Mouse (Mus musculus): ENCODE data around the gene Tle3. TPM values are rescaled to one million over a fixed set of nuclear protein-coding genes. Genes with fewer than 3 reads are reported as not detected.

Tle3 gene
- polyA plus RNA-seq, 1 experiment from 2014 or later = 36.7 TPM

DNA sequence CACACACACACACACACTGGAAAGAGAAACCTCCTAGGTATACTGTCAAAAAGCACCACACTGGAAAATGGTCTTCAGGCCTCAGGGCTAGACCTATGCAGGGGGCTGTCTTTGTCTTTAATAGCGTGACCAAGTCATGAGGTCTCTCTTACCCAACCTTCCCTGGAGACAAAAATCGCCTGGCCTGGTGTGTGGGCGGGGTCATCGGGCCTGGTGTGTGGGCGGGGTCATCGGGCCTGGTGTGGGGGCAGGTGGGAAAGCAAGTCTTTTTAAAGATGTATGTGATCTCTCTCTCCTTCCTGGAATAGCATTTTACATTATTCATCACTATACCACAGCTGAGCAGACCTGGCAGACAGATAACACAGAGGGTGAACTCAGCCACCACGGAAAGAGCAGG lies 25.2 kb upstream of the Tle3 start:
- Histone ChIP-seq H3K4me3 (ENCODE audit: low read depth, low read length) (no peak overlapping the region), H3K9ac (ENCODE audit: low read depth, low read length) (no peak overlapping the region), H3K27ac (ENCODE audit: low read depth, low read length) (no peak overlapping the region), H3K4me1 (replicated peaks; ENCODE audit: control insufficient read depth, insufficient read depth, low read length) (peaks cover 8% of the 10 kb centered on the region), H3K4me2 (replicated peaks; ENCODE audit: low read depth, low read length) (no peak overlapping the region), H3K27me3 (ENCODE audit: control insufficient read depth, insufficient read depth, low read length) (peaks cover 5% of the 10 kb centered on the region; the same call in 1 of the 2 replicates), H3K36me3 (ENCODE audit: control insufficient read depth, insufficient read depth, low read length) (no peaks in the 10 kb centered on the region), H3K9me3 (ENCODE audit: control insufficient read depth, low read length) (no peaks in the 10 kb centered on the region)
- DNase-seq (ENCODE audit: low spot score) (peak; percentile 35), ATAC-seq (ENCODE audit: low FRiP score) (no peak)
- 17% methylated on average over 7 of the region's 7 CpGs for WGBS

DNA sequence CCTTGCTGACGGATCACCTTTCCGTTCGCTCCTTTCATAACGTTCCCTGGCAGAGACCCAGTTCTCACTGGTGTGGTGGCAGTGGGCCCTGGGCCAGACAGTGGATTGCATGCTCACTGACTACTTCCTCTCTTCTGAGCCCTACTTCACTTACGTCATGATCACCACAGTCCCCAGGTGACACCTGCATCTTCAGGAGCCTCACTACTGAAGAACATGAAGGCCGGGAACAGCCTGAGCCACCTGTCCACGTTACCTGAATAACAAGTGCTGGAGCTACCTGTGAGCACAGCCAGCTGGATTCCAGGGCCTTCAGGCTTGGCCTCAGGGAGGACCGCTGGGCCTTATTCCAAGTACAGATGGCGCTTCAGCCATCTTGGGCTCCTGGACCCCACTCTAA lies 24.1 kb upstream of the Tle3 start:
- no peak for DNase-seq (ENCODE audit: low spot score)
- no peaks in the 10 kb centered on the region for H3K36me3 ChIP-seq (ENCODE audit: control insufficient read depth, insufficient read depth, low read length)
- ATAC-seq (ENCODE audit: low FRiP score) = no peak
- peaks cover 5% of the 10 kb centered on the region; the same call in 1 of the 2 replicates for H3K27me3 ChIP-seq (ENCODE audit: control insufficient read depth, insufficient read depth, low read length)
- H3K27ac ChIP-seq (ENCODE audit: low read depth, low read length) = no peak overlapping the region
- H3K4me3 ChIP-seq (ENCODE audit: low read depth, low read length) = no peak overlapping the region
- no peaks in the 10 kb centered on the region for H3K9me3 ChIP-seq (ENCODE audit: control insufficient read depth, low read length)
- no peak overlapping the region for H3K9ac ChIP-seq (ENCODE audit: low read depth, low read length)
- no peak overlapping the region for H3K4me2 ChIP-seq (replicated peaks; ENCODE audit: low read depth, low read length)
- H3K4me1 ChIP-seq (replicated peaks; ENCODE audit: control insufficient read depth, insufficient read depth, low read length) = peaks cover 8% of the 10 kb centered on the region
- 92% methylated on average over 9 of the region's 9 CpGs for WGBS

DNA sequence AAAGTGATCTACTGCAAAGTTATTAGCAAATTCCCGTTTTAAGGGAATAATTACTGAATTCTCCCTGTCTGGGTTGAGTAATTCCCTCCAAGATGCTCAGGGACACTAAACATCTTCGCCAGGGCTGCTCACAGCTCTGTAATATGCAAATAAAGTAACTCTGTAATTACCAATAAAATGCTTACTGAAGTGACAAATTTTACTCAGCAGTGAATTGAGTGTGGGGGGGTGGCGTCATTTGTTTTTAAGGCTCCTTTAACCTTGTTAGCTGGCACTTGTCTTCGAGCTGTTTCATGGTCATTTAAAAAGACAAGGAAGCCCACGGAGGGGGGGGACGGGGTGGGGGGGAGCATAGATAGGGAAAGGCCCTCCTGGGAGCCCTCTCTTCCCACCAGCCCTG lies 23.6 kb upstream of the Tle3 start:
- Histone ChIP-seq H3K27ac (ENCODE audit: low read depth, low read length) (no peak overlapping the region), H3K4me1 (replicated peaks; ENCODE audit: control insufficient read depth, insufficient read depth, low read length) (peaks cover 8% of the 10 kb centered on the region), H3K27me3 (ENCODE audit: control insufficient read depth, insufficient read depth, low read length) (peaks cover 5% of the 10 kb centered on the region; the same call in 1 of the 2 replicates), H3K4me3 (ENCODE audit: low read depth, low read length) (no peak overlapping the region), H3K9me3 (ENCODE audit: control insufficient read depth, low read length) (no peaks in the 10 kb centered on the region), H3K4me2 (replicated peaks; ENCODE audit: low read depth, low read length) (no peak overlapping the region), H3K9ac (ENCODE audit: low read depth, low read length) (no peak overlapping the region), H3K36me3 (ENCODE audit: control insufficient read depth, insufficient read depth, low read length) (no peaks in the 10 kb centered on the region)
- ATAC-seq (ENCODE audit: low FRiP score) (no peak), DNase-seq (ENCODE audit: low spot score) (no peak)
- 54% methylated on average over 6 of the region's 6 CpGs for WGBS

DNA sequence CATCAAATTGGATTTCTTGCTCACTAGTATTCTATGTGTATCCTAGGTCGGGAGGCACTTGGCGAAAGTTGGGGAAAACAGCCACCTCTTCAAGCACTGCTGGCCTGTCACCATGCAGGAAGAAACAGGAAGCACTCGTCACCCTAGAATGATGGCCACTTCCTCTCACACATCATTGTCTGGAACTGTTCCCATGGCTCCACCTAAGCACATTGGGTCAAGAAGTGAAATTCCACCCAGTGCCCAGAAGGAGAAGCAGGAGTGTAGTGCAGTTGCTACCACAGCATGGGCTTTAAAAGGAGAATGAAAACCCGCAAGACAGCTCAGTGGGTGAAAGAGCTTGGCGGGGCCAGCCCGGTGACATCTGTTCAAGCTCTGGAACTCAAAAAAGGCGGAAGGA lies 22.5 kb upstream of the Tle3 start:
- no peak for DNase-seq (ENCODE audit: low spot score)
- 85% methylated on average over 7 of the region's 7 CpGs for WGBS
- H3K4me1 ChIP-seq (replicated peaks; ENCODE audit: control insufficient read depth, insufficient read depth, low read length) = peaks cover 8% of the 10 kb centered on the region
- H3K4me3 ChIP-seq (ENCODE audit: low read depth, low read length) = no peak overlapping the region
- no peaks in the 10 kb centered on the region for H3K9me3 ChIP-seq (ENCODE audit: control insufficient read depth, low read length)
- H3K27ac ChIP-seq (ENCODE audit: low read depth, low read length) = no peak overlapping the region
- ATAC-seq (ENCODE audit: low FRiP score) = no peak
- peaks cover 5% of the 10 kb centered on the region; the same call in 1 of the 2 replicates for H3K27me3 ChIP-seq (ENCODE audit: control insufficient read depth, insufficient read depth, low read length)
- no peak overlapping the region for H3K4me2 ChIP-seq (replicated peaks; ENCODE audit: low read depth, low read length)
- H3K36me3 ChIP-seq (ENCODE audit: control insufficient read depth, insufficient read depth, low read length) = no peaks in the 10 kb centered on the region
- H3K9ac ChIP-seq (ENCODE audit: low read depth, low read length) = no peak overlapping the region

DNA sequence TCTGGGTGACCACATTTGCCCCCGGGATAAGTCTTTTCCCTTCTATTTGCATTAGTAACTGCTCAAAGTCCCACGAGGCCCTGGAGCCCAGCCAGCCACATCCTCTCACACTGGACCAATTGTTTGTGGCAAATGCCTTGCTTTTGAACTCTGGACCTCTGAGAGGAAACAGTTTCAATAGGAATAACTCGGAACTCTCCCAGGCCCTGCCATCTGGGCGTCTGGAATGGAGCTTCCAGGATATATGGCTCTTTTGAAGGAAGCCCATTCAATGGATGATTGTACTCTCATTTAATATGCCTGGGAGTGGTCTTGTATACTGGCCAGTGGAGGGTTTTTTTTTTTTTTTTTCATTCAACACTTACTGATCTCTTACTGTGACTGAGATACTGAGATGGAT lies 21.0 kb upstream of the Tle3 start:
- Histone ChIP-seq H3K4me3 (ENCODE audit: low read depth, low read length) (no peak overlapping the region), H3K27ac (ENCODE audit: low read depth, low read length) (no peak overlapping the region), H3K4me2 (replicated peaks; ENCODE audit: low read depth, low read length) (no peak overlapping the region), H3K9ac (ENCODE audit: low read depth, low read length) (no peak overlapping the region), H3K4me1 (replicated peaks; ENCODE audit: control insufficient read depth, insufficient read depth, low read length) (peaks cover 8% of the 10 kb centered on the region), H3K9me3 (ENCODE audit: control insufficient read depth, low read length) (no peaks in the 10 kb centered on the region), H3K27me3 (ENCODE audit: control insufficient read depth, insufficient read depth, low read length) (0 out of 2 replicates have a peak, but pooled peaks cover 3% of the 10 kb centered on the region), H3K36me3 (ENCODE audit: control insufficient read depth, insufficient read depth, low read length) (no peaks in the 10 kb centered on the region)
- ATAC-seq (ENCODE audit: low FRiP score) (peak; percentile 40; the same call in 1 of the 2 replicates), DNase-seq (ENCODE audit: low spot score) (peak; percentile 49)
- WGBS = 13% methylated on average over 4 of the region's 4 CpGs

DNA sequence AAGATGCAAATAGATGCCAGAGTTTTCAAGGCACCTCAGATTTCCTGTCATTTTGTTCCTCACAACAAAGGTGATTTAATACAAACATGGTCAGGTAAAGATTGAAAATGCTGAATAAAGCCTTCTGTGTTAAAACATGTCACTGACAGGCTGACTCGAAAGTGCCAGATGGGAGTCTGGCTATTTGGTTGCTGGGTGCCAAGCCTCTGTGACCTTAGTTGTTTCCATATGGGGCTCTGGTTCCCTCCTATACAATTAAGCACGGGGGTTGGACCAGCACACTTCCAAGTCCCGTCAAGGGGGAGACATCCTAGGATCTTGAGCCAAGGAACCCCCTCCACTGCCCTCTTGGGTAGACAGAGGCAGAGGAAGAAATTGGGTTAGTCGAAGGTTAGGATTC lies 13.2 kb upstream of the Tle3 start:
- WGBS = 44% methylated on average over 4 of the region's 4 CpGs
- Histone ChIP-seq H3K9me3 (ENCODE audit: control insufficient read depth, low read length) (no peaks in the 10 kb centered on the region), H3K27me3 (ENCODE audit: control insufficient read depth, insufficient read depth, low read length) (no peaks in the 10 kb centered on the region), H3K27ac (ENCODE audit: low read depth, low read length) (no peak overlapping the region), H3K9ac (ENCODE audit: low read depth, low read length) (no peak overlapping the region), H3K4me3 (ENCODE audit: low read depth, low read length) (no peak overlapping the region), H3K4me1 (replicated peaks; ENCODE audit: control insufficient read depth, insufficient read depth, low read length) (peaks cover 19% of the 10 kb centered on the region), H3K36me3 (ENCODE audit: control insufficient read depth, insufficient read depth, low read length) (no peaks in the 10 kb centered on the region), H3K4me2 (replicated peaks; ENCODE audit: low read depth, low read length) (no peak overlapping the region)
- DNase-seq (ENCODE audit: low spot score) = no peak
- no peak for ATAC-seq (ENCODE audit: low FRiP score)

DNA sequence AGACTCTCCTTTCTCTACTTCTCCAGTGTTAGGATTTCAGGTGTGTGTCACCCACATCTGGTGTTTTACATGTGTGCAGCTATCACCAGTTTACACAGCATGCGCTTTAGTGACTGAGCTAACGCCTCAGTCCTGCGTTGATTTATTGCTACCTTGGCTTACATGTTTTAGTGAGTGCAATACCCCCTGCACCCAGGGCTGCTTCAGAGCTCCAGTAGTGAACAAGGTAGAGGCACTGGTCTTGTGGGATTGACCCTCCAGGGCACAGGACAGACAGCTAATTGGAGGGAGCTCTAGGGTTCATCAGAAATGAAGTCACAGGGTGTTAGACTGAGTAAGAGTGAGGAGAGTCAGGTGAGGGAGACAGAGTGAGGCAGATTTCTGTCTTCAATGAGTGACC lies 12.4 kb upstream of the Tle3 start:
- no peak overlapping the region for H3K4me2 ChIP-seq (replicated peaks; ENCODE audit: low read depth, low read length)
- H3K4me3 ChIP-seq (ENCODE audit: low read depth, low read length) = no peak overlapping the region
- H3K9ac ChIP-seq (ENCODE audit: low read depth, low read length) = no peak overlapping the region
- H3K27me3 ChIP-seq (ENCODE audit: control insufficient read depth, insufficient read depth, low read length) = no peaks in the 10 kb centered on the region
- DNase-seq (ENCODE audit: low spot score) (no peak), ATAC-seq (ENCODE audit: low FRiP score) (no peak)
- no peaks in the 10 kb centered on the region for H3K36me3 ChIP-seq (ENCODE audit: control insufficient read depth, insufficient read depth, low read length)
- no peak overlapping the region for H3K27ac ChIP-seq (ENCODE audit: low read depth, low read length)
- H3K9me3 ChIP-seq (ENCODE audit: control insufficient read depth, low read length) = no peaks in the 10 kb centered on the region
- H3K4me1 ChIP-seq (replicated peaks; ENCODE audit: control insufficient read depth, insufficient read depth, low read length) = peaks cover 19% of the 10 kb centered on the region
- WGBS = 83% methylated on average over 3 of the region's 3 CpGs

DNA sequence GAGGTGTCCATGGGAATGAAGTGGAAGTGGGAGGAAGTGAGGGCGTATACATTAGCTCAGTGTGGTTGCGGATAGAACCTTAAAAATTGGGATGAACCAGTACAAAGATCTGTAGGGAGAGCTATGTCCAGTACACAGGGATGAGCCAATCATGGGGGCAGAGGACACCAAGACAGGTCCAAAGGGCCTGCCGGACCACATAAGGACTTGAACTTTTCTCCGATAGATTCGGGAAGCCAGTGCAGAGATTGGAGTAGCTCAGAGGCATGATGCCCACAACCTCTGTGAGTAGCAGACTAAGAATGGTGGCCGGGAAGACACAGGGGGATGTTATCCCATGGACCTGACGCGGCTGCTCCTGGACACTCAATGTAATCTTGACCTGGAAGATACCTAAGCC lies 12.0 kb upstream of the Tle3 start:
- H3K9ac ChIP-seq (ENCODE audit: low read depth, low read length) = no peak overlapping the region

DNA sequence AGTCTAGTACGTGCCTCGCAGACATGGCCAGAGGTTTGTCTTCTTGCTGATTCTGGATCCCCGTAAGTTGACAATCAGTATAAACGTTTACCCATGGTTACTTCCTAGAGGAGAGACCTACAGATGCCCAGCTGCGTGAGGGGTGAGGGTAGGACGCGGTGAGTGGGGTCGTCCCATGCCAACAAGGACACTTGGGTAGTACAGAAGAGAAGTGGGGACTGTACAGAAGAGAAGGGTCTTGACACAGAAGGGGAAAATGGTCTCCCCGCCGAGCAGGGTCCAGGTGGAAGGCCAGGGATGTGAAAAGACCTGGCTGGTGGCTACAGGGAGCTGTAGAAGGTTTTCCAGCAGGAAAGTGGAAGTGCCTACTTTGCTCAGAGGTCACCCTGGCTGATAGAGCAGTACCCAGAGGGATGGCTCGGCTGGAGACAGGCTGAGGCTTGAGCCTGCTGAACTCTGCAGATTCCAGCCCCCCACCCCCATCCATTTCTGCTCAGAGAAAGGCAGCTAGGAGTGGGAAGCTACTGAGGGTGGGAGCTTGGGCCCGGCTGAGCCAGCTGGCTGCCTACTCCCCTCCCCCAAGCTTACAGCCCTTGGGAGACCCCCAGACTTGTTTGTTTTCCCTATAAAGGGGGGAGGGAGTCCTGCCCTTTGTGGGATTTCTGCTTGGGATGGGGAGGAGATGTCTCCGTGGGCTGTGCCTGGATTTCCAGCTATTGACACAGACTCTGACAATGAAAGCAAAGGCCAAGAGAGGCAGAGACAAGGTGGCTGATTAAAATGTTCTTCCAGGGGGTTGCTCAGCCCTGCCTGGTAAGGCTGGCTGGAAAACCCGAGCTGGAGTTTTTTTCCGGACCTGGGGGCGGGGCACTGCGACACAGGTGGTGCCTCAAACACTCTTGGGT lies 11.2 kb upstream of the Tle3 start:
- H3K36me3 ChIP-seq (ENCODE audit: control insufficient read depth, insufficient read depth, low read length) = no peaks in the 10 kb centered on the region
- no peaks in the 10 kb centered on the region for H3K9me3 ChIP-seq (ENCODE audit: control insufficient read depth, low read length)
- H3K27ac ChIP-seq (ENCODE audit: low read depth, low read length) = peak overlapping the region; percentile 72
- H3K4me3 ChIP-seq (ENCODE audit: low read depth, low read length) = no peak overlapping the region
- peak overlapping the region; percentile 18; the same call in 1 of the 2 replicates for H3K4me2 ChIP-seq (replicated peaks; ENCODE audit: low read depth, low read length)
- ATAC-seq (ENCODE audit: low FRiP score) = peak; percentile 95
- DNase-seq (ENCODE audit: low spot score) = peak; percentile 93
- 17% methylated on average over 17 of the region's 17 CpGs for WGBS
- peaks cover 21% of the 10 kb centered on the region for H3K4me1 ChIP-seq (replicated peaks; ENCODE audit: control insufficient read depth, insufficient read depth, low read length)
- H3K9ac ChIP-seq (ENCODE audit: low read depth, low read length) = no peak overlapping the region
- H3K27me3 ChIP-seq (ENCODE audit: control insufficient read depth, insufficient read depth, low read length) = peaks cover 2% of the 10 kb centered on the region

More for the DNA sequence above, 12.0 kb upstream of the Tle3 start:
- Histone ChIP-seq H3K36me3 (ENCODE audit: control insufficient read depth, insufficient read depth, low read length) (no peaks in the 10 kb centered on the region), H3K27me3 (ENCODE audit: control insufficient read depth, insufficient read depth, low read length) (no peaks in the 10 kb centered on the region), H3K27ac (ENCODE audit: low read depth, low read length) (no peak overlapping the region), H3K9me3 (ENCODE audit: control insufficient read depth, low read length) (no peaks in the 10 kb centered on the region), H3K4me2 (replicated peaks; ENCODE audit: low read depth, low read length) (no peak overlapping the region), H3K4me3 (ENCODE audit: low read depth, low read length) (no peak overlapping the region), H3K4me1 (replicated peaks; ENCODE audit: control insufficient read depth, insufficient read depth, low read length) (peaks cover 19% of the 10 kb centered on the region)
- no peak for DNase-seq (ENCODE audit: low spot score)
- no peak for ATAC-seq (ENCODE audit: low FRiP score)
- WGBS = 82% methylated on average over 8 of the region's 8 CpGs

All from hindbrain, embryonic 11.5 days (tissue).